ENCODE assay signal across 21 mouse cellular contexts in the genomic region with DNA sequence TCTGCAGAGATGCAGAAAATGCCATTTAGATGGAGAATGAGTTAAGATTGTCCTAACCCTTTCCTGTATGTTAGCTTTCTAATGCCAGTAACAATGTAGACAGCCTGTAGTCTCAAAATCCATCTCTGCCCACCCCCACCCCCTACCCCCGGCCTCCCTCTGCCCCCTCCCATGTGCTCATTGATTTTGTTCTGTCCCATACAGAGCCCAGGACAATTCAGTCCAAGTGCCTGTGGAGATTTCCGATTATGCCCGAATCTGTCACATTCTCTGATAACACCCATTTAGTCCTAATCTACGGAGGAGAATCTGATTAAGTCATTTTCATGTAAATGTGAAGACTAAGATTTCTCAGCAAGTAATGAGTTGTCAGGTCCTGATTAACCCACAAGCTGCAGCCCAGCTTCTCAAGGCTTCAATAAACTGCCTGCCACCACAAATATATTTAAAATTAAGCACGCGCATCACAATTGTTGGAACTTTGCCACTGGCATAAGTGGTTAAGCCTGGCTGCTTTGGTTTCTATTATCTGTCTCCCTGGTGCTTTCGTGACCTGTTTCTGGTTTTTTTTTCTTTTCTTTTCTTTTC.
DNase-seq lines count a peak whose midpoint lies in the region; ATAC-seq lines count a peak whose summit lies in the region.
"Had no signal": no experiment of that assay in that cellular context is flagged by ENCODE, and none has a peak within 500 bp of the region (broad histone marks: within the 10 kb centered on the region; RNA-seq: fewer than 3 reads in every experiment).

No protein-coding gene starts in this region.

- H3K4me3 ChIP-seq in hindbrain, embryonic 13.5 days = no peak overlapping the region
- no peak overlapping the region for H3K4me3 ChIP-seq in hindbrain, embryonic 14.5 days (replicated peaks; ENCODE audit: low read length)
- no peak overlapping the region for H3K4me3 ChIP-seq in forebrain, embryonic 13.5 days
- H3K4me3 ChIP-seq in forebrain, embryonic 16.5 days (replicated peaks; ENCODE audit: low read length) = no peak overlapping the region
- no peak overlapping the region for H3K4me3 ChIP-seq in midbrain, embryonic 16.5 days (ENCODE audit: low read depth, low read length)
- H3K4me3 ChIP-seq: heart, adult 2 months; heart, embryonic 13.5 days had no signal

- 26% methylated on average over 7 of the region's 7 CpGs for WGBS in hindbrain, embryonic 13.5 days
- 32% methylated on average over 7 of the region's 7 CpGs for WGBS in hindbrain, embryonic 14.5 days
- WGBS in forebrain, embryonic 13.5 days = 10% methylated on average over 7 of the region's 7 CpGs
- WGBS in forebrain, embryonic 16.5 days = 9% methylated on average over 7 of the region's 7 CpGs
- WGBS in midbrain, embryonic 16.5 days = 13% methylated on average over 7 of the region's 7 CpGs

- peak; percentile 21; the same call in 1 of the 2 replicates for ATAC-seq in hindbrain, embryonic 13.5 days (ENCODE audit: low FRiP score)
- no peak for ATAC-seq in hindbrain, embryonic 14.5 days (ENCODE audit: low FRiP score)
- ATAC-seq in forebrain, embryonic 13.5 days = peak; percentile 79
- peak; percentile 72 for ATAC-seq in forebrain, embryonic 16.5 days
- peak; percentile 38; the same call in 1 of the 2 replicates for ATAC-seq in midbrain, embryonic 16.5 days
- ATAC-seq: liver, postnatal 0 days; lung, postnatal 0 days had no signal

- H3K4me1 ChIP-seq in hindbrain, embryonic 13.5 days (replicated peaks) = peaks cover 41% of the 10 kb centered on the region
- peaks cover 24% of the 10 kb centered on the region for H3K4me1 ChIP-seq in hindbrain, embryonic 14.5 days (replicated peaks; ENCODE audit: control insufficient read depth, insufficient read depth, low read length)
- H3K4me1 ChIP-seq in forebrain, embryonic 13.5 days = peaks cover 44% of the 10 kb centered on the region
- peaks cover 10% of the 10 kb centered on the region; the same call in 1 of the 2 replicates for H3K4me1 ChIP-seq in forebrain, embryonic 16.5 days (replicated peaks; ENCODE audit: control insufficient read depth, insufficient read depth, low read length)
- peaks cover 23% of the 10 kb centered on the region for H3K4me1 ChIP-seq in midbrain, embryonic 16.5 days (ENCODE audit: control insufficient read depth, insufficient read depth, low read length)

- no peak overlapping the region for H3K9ac ChIP-seq in hindbrain, embryonic 13.5 days
- no peak overlapping the region for H3K9ac ChIP-seq in hindbrain, embryonic 14.5 days
- H3K9ac ChIP-seq in forebrain, embryonic 13.5 days = no peak overlapping the region
- H3K9ac ChIP-seq in forebrain, embryonic 16.5 days (replicated peaks; ENCODE audit: low read depth, low read length) = no peak overlapping the region
- no peak overlapping the region for H3K9ac ChIP-seq in midbrain, embryonic 16.5 days (ENCODE audit: low read depth, low read length)
- H3K9ac ChIP-seq: heart, embryonic 13.5 days; liver, postnatal 0 days had no signal

- DNase-seq in hindbrain, embryonic 14.5 days (ENCODE audit: low spot score) = no peak
- no peak for DNase-seq in left cerebral cortex, adult 9 months (ENCODE audit: low spot score in 2 of 2)
- no peak for DNase-seq in cerebellum, postnatal 14 days
- DNase-seq: adrenal gland, adult 2 months; cerebellum, adult 18-20 months; cerebellum, postnatal 25 days; gastrocnemius, postnatal 14 days; heart, adult 2 months; heart, postnatal 14 days; kidney, adult 18-20 months; liver, postnatal 0 days; thymus, adult 18-20 months; thymus, postnatal 4 days had no signal

- H3K4me2 ChIP-seq in hindbrain, embryonic 13.5 days = no peak overlapping the region
- no peak overlapping the region for H3K4me2 ChIP-seq in hindbrain, embryonic 14.5 days (replicated peaks)
- H3K4me2 ChIP-seq in forebrain, embryonic 13.5 days = no peak overlapping the region
- no peak overlapping the region for H3K4me2 ChIP-seq in forebrain, embryonic 16.5 days (ENCODE audit: low read length)
- no peak overlapping the region for H3K4me2 ChIP-seq in midbrain, embryonic 16.5 days (ENCODE audit: low read length)
- H3K4me2 ChIP-seq: heart, embryonic 13.5 days; liver, embryonic 11.5 days had no signal

- 0 out of 2 replicates have a peak, but pooled peaks cover 3% of the 10 kb centered on the region for H3K27me3 ChIP-seq in hindbrain, embryonic 13.5 days
- no peaks in the 10 kb centered on the region for H3K27me3 ChIP-seq in hindbrain, embryonic 14.5 days (ENCODE audit: control insufficient read depth, insufficient read depth, low read length)
- H3K27me3 ChIP-seq in forebrain, embryonic 13.5 days = no peaks in the 10 kb centered on the region
- no peaks in the 10 kb centered on the region for H3K27me3 ChIP-seq in forebrain, embryonic 16.5 days (replicated peaks; ENCODE audit: control insufficient read depth, insufficient read depth, low read length)
- no peaks in the 10 kb centered on the region for H3K27me3 ChIP-seq in midbrain, embryonic 16.5 days (ENCODE audit: control insufficient read depth, insufficient read depth, low read depth, low read length)
- H3K27me3 ChIP-seq: heart, embryonic 13.5 days had no signal

- H3K9me3 ChIP-seq in hindbrain, embryonic 13.5 days = no peaks in the 10 kb centered on the region
- H3K9me3 ChIP-seq in hindbrain, embryonic 14.5 days (ENCODE audit: control insufficient read depth, low read length) = no peaks in the 10 kb centered on the region
- H3K9me3 ChIP-seq in forebrain, embryonic 13.5 days (replicated peaks) = no peaks in the 10 kb centered on the region
- H3K9me3 ChIP-seq in forebrain, embryonic 16.5 days (ENCODE audit: control insufficient read depth, low read length) = no peaks in the 10 kb centered on the region
- H3K9me3 ChIP-seq in midbrain, embryonic 16.5 days (replicated peaks; ENCODE audit: control insufficient read depth, low read length, poor library complexity, severe bottlenecking) = no peaks in the 10 kb centered on the region
- H3K9me3 ChIP-seq: heart, embryonic 13.5 days had no signal

- H3K36me3 ChIP-seq in hindbrain, embryonic 13.5 days = 0 out of 2 replicates have a peak, but pooled peaks cover 3% of the 10 kb centered on the region
- no peaks in the 10 kb centered on the region; the same call in 1 of the 2 replicates for H3K36me3 ChIP-seq in hindbrain, embryonic 14.5 days (replicated peaks; ENCODE audit: control insufficient read depth, insufficient read depth)
- H3K36me3 ChIP-seq in forebrain, embryonic 13.5 days (ENCODE audit: poor library complexity, severe bottlenecking) = no peaks in the 10 kb centered on the region
- no peaks in the 10 kb centered on the region for H3K36me3 ChIP-seq in forebrain, embryonic 16.5 days (ENCODE audit: control insufficient read depth, insufficient read depth)
- no peaks in the 10 kb centered on the region for H3K36me3 ChIP-seq in midbrain, embryonic 16.5 days (ENCODE audit: control insufficient read depth, insufficient read depth, low read length)
- H3K36me3 ChIP-seq: heart, embryonic 13.5 days had no signal

- peak overlapping the region; percentile 40; the same call in 1 of the 2 replicates for H3K27ac ChIP-seq in hindbrain, embryonic 13.5 days
- no peak overlapping the region for H3K27ac ChIP-seq in hindbrain, embryonic 14.5 days
- H3K27ac ChIP-seq in forebrain, embryonic 13.5 days = peak overlapping the region; percentile 59; the same call in 1 of the 2 replicates
- 0 out of 2 replicates have a peak overlapping the region, but pooled peaks have one; percentile 10 for H3K27ac ChIP-seq in forebrain, embryonic 16.5 days (ENCODE audit: low read length)
- H3K27ac ChIP-seq in midbrain, embryonic 16.5 days (ENCODE audit: low read length) = no peak overlapping the region
- H3K27ac ChIP-seq: heart, adult 2 months; heart, embryonic 13.5 days; macrophage had no signal

Comparison
In these comparisons a context has a peak if more than half of its experiments do, and no peak if none do; other contexts are left out.
1. H3K27ac ChIP-seq: peak in hindbrain, embryonic 13.5 days (single experiment), forebrain, embryonic 13.5 days (single experiment) and forebrain, embryonic 16.5 days (single experiment); none in hindbrain, embryonic 14.5 days (single experiment) and midbrain, embryonic 16.5 days (single experiment).